Mouse (Mus musculus) testis, adult 2 months (tissue): ENCODE data around the gene Nudt6. TPM values are rescaled to one million over a fixed set of nuclear protein-coding genes. Genes with fewer than 3 reads are reported as not detected.

ENCODE experiments used
- H3K27ac ChIP-seq: fragments of 200-500 bp; 2 replicates; pipeline ENCODE4 v1.5.1; 2012; ENCODE audit warnings: low read depth, low read length; ENCODE audit not compliant: control insufficient read depth, insufficient read depth
- H3K27me3 ChIP-seq: fragments of 200-500 bp; 2 replicates; pipeline ENCODE4 v1.6.1; 2012; ENCODE audit warnings: mild to moderate bottlenecking, low read length, moderate library complexity; ENCODE audit not compliant: control insufficient read depth, insufficient read depth
- H3K36me3 ChIP-seq: fragments of 200-500 bp; 2 replicates; pipeline ENCODE4 v1.6.1; 2012; ENCODE audit warnings: mild to moderate bottlenecking, low read length; ENCODE audit not compliant: control insufficient read depth, insufficient read depth
- H3K4me1 ChIP-seq: fragments of 200-500 bp; 2 replicates; pipeline ENCODE4 v1.6.1; 2012; ENCODE audit warnings: low read length; ENCODE audit not compliant: control insufficient read depth, insufficient read depth
- H3K4me3 ChIP-seq: fragments of 200-500 bp; 2 replicates; pipeline ENCODE4 v1.5.1; 2012; ENCODE audit warnings: low read depth, mild to moderate bottlenecking, low read length, moderate library complexity, mixed read lengths; ENCODE audit not compliant: control insufficient read depth
- CTCF ChIP-seq: fragments of 200-500 bp; IDR thresholded peaks from 2 replicates; pipeline ENCODE4 v1.5.1; 2012; ENCODE audit warnings: low read depth, mild to moderate bottlenecking, inconsistent platforms, low read length, moderate library complexity; ENCODE audit not compliant: control insufficient read depth, insufficient read depth, insufficient replicate concordance
- POLR2A ChIP-seq: fragments of 200-500 bp; IDR thresholded peaks from 2 replicates; pipeline ENCODE4 v1.6.1; 2012; ENCODE audit warnings: low read depth, mild to moderate bottlenecking, inconsistent platforms, low read length, moderate library complexity; ENCODE audit not compliant: control insufficient read depth
- polyA plus RNA-seq: library from polyadenylated mRNA; depleted of rRNA; stranded (reverse); fragments of >200 nt; gene quantifications from 2 replicates; pipeline ENCODE4 v1.2.3, GENCODE M21; 2012

The Nudt6 gene
- polyA plus RNA-seq, 1 experiment: 5.1 TPM

GRCm38 (mm10) chr3:37379930-37380881 lies 39.8 kb downstream of the Nudt6 start:
- Histone ChIP-seq H3K4me3 (no peak overlapping the region), H3K36me3 (no peaks in the 10 kb centered on the region), H3K27me3 (no peaks in the 10 kb centered on the region), H3K27ac (peak overlapping the region; percentile 63), H3K4me1 (peaks cover 3% of the 10 kb centered on the region; the same call in 1 of the 2 replicates)
- TF ChIP-seq POLR2A (no peak; the same call in 1 of the 2 replicates), CTCF (no peak)

DNA sequence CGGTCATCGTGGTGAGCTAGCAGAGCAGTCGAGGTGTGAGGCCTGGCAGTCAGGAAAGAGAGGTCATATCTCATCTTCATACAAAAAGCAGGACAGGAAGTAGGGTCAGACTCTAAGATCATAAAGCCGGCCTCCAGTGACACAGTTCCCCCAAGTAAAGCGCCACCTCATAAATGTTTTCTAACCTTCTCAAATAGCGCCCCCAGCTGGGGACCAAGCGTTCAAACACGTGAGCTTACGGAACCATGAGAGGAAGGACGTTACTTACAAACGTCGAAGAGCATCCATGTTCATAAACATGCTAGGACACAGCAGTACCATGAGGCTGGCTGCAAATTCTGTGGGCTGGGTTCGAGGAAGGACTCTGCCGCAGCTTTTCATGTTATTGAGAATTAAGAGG lies 40.8 kb downstream of the Nudt6 start:
- peaks cover 3% of the 10 kb centered on the region; the same call in 1 of the 2 replicates for H3K4me1 ChIP-seq
- H3K27me3 ChIP-seq: no peaks in the 10 kb centered on the region
- no peak overlapping the region for H3K4me3 ChIP-seq
- H3K36me3 ChIP-seq: no peaks in the 10 kb centered on the region
- peak overlapping the region; percentile 58 for H3K27ac ChIP-seq
- no peak for TF ChIP-seq POLR2A
- TF ChIP-seq CTCF: 0 out of 2 replicates have a peak, but pooled peaks have one; percentile 3

DNA sequence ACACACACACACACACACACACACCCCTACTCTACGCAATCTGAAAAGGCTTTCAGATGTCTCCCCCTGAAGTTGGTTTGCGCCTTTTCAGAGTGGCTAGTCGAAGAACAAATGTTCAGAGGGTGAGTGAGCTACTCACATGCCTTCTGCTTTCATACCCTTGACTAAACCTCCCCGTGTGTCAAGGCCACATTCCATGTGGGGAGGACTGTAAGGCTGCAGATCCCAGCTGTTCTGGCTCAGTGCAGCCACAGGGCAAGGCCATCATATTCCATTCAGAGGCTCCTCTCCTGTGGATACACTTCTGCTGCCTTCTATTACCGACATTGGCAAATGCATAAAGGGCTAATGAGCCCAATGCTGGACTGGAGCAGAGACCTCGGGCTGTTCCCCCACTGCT lies 41.6 kb downstream of the Nudt6 start:
- H3K27ac ChIP-seq: peak overlapping the region; percentile 42; the same call in 1 of the 2 replicates
- H3K36me3 ChIP-seq: no peaks in the 10 kb centered on the region
- H3K27me3 ChIP-seq: no peaks in the 10 kb centered on the region

GRCm38 (mm10) chr3:37377926-37378325 lies 42.1 kb downstream of the Nudt6 start:
- Histone ChIP-seq H3K4me1 (peaks cover 3% of the 10 kb centered on the region; the same call in 1 of the 2 replicates), H3K4me3 (no peak overlapping the region), H3K27me3 (no peaks in the 10 kb centered on the region), H3K27ac (peak overlapping the region; percentile 63), H3K36me3 (no peaks in the 10 kb centered on the region)
- TF ChIP-seq POLR2A: no peak

More for the DNA sequence above, 41.6 kb downstream of the Nudt6 start:
- TF ChIP-seq CTCF (no peak), POLR2A (no peak)
- Histone ChIP-seq H3K4me3 (no peak overlapping the region), H3K4me1 (peaks cover 3% of the 10 kb centered on the region; the same call in 1 of the 2 replicates)

DNA sequence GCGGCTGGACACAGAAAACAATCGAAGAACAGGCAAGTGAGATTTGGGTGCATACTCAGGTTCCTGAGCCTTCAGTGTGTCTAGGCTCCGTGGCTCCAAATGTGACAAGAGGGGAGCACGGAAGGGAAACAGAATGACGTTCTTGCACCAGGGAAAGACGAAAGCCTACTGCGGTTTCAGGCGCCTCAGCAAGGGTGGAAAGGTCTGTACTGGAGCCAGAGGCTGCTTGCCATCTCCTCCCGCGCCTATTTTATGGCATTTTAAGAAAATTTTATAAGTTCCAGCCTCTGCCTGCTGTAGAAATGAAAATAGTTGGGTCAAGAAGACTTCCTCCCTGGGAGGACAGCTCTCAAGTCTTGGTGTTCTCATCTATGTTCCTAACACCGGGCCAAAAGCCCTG lies 46.3 kb downstream of the Nudt6 start:
- H3K27me3 ChIP-seq: no peaks in the 10 kb centered on the region
- H3K4me3 ChIP-seq: no peak overlapping the region
- H3K36me3 ChIP-seq: no peaks in the 10 kb centered on the region
- TF ChIP-seq POLR2A (no peak), CTCF (no peak)
- 0 out of 2 replicates have a peak, but pooled peaks cover 3% of the 10 kb centered on the region for H3K4me1 ChIP-seq
- H3K27ac ChIP-seq: peak overlapping the region; percentile 42

- Histone ChIP-seq H3K27me3 (no peaks in the 10 kb centered on the region), H3K4me1 (no peaks in the 10 kb centered on the region; the same call in 1 of the 2 replicates), H3K36me3 (no peaks in the 10 kb centered on the region), H3K27ac (no peak overlapping the region), H3K4me3 (no peak overlapping the region)
- no peak for TF ChIP-seq CTCF
- no peak for TF ChIP-seq POLR2A
These were observed 49.6 kb downstream of the Nudt6 start for GRCm38 (mm10) chr3:37370407-37370806.

- Histone ChIP-seq H3K4me3 (no peak overlapping the region), H3K27ac (no peak overlapping the region), H3K4me1 (no peaks in the 10 kb centered on the region; the same call in 1 of the 2 replicates), H3K27me3 (no peaks in the 10 kb centered on the region), H3K36me3 (no peaks in the 10 kb centered on the region)
- TF ChIP-seq POLR2A (no peak), CTCF (no peak)
These were observed 53.5 kb downstream of the Nudt6 start for GRCm38 (mm10) chr3:37366381-37367053.
